Mouse (Mus musculus) liver, adult 2 months (tissue): ENCODE data around the gene Ptk7. TPM values are rescaled to one million over a fixed set of nuclear protein-coding genes. Genes with fewer than 3 reads are reported as not detected.

Experiments used
- DNase-seq: peaks from one replicate; pipeline ENCODE4 v3.0.0-alpha.2; 2011; ENCODE audit warnings: low read depth, low spot score; ENCODE audit errors: extremely low read depth
- H3K27ac ChIP-seq: fragments of 200-500 bp; replicated peaks from 2 replicates; pipeline ENCODE4 v1.5.1; 2012; ENCODE audit warnings: low read depth, mild to moderate bottlenecking, control low read depth, inconsistent platforms, low read length; ENCODE audit not compliant: insufficient read depth
- H3K27me3 ChIP-seq: fragments of 200-500 bp; 2 replicates; pipeline ENCODE4 v1.6.1; 2012; ENCODE audit warnings: mild to moderate bottlenecking, moderate library complexity, low read length, inconsistent platforms; ENCODE audit not compliant: control insufficient read depth, insufficient read depth
- H3K36me3 ChIP-seq: fragments of 200-500 bp; 2 replicates; pipeline ENCODE4 v1.6.1; 2012; ENCODE audit warnings: low read length, inconsistent platforms; ENCODE audit not compliant: control insufficient read depth, insufficient read depth
- H3K4me1 ChIP-seq: fragments of 200-500 bp; 2 replicates; pipeline ENCODE4 v1.6.1; 2011; ENCODE audit warnings: low read length; ENCODE audit not compliant: control insufficient read depth, insufficient read depth
- H3K4me3 ChIP-seq: fragments of 200-500 bp; 2 replicates; pipeline ENCODE4 v1.5.1; 2011; ENCODE audit warnings: low read depth, mild to moderate bottlenecking, control low read depth, low read length, moderate library complexity; ENCODE audit not compliant: insufficient read depth
- H3K79me2 ChIP-seq: fragments of 200-500 bp; 2 replicates; pipeline ENCODE4 v1.6.1; 2012; ENCODE audit warnings: inconsistent platforms, mild to moderate bottlenecking, low read length, moderate library complexity; ENCODE audit not compliant: control insufficient read depth, insufficient read depth
- H3K9ac ChIP-seq: fragments of 200-500 bp; 2 replicates; pipeline ENCODE4 v1.6.1; 2012; ENCODE audit warnings: low read depth, mild to moderate bottlenecking, control low read depth, inconsistent platforms, low read length
- CTCF ChIP-seq: fragments of 200-500 bp; IDR thresholded peaks from 2 replicates; pipeline ENCODE4 v1.5.1; 2011; ENCODE audit warnings: low read depth, low read length, control low read depth
- POLR2A ChIP-seq: fragments of 200-500 bp; IDR thresholded peaks from 2 replicates; pipeline ENCODE4 v1.6.1; 2011; ENCODE audit warnings: low read length, control low read depth; ENCODE audit not compliant: insufficient read depth; ENCODE audit errors: extremely low read depth
- WGBS: fragments of 180-500 bp; shearing (Covaris S2); methylation state at CpG from one replicate; pipeline ENCODE4 v1.1.7; 2018; 5-methylcytosine and 5-hydroxymethylcytosine counted together
- polyA plus RNA-seq: library from polyadenylated mRNA; depleted of rRNA; stranded (reverse); fragments of >200 nt; gene quantifications from 2 replicates; pipeline ENCODE4 v1.2.3, GENCODE M21; 2012
- total RNA-seq: library from RNA; depleted of rRNA; stranded (reverse); fragments of >200 nt; gene quantifications from 2 replicates; pipeline ENCODE4 v1.2.3, GENCODE M21; 2014

Ptk7 gene
- total and polyA plus RNA-seq, 2 experiments = 0.65 to 0.66 TPM

DNA sequence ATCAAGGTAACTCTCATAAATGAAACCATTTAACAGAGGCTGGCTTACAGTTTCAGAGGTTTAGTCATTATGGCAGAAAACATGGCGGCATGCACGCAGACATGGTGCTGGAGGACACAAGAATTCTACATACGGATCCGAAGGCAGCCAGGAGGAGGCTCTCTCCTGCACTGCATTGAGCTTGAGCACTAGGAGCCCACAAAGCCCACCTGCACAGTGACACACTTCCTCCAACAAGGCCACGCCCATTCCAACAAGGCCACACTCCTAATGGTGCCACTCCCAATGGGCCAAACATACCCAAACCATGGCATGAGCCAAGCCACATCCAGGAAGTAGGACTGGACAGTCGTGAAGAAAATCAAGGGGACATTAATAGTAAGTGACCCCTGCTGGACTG, 18.0 kb downstream of the Ptk7 start:
- Histone ChIP-seq H3K27me3 (no peaks in the 10 kb centered on the region), H3K4me3 (no peak overlapping the region), H3K79me2 (no peaks in the 10 kb centered on the region), H3K27ac (no peak overlapping the region), H3K36me3 (no peaks in the 10 kb centered on the region), H3K4me1 (no peaks in the 10 kb centered on the region), H3K9ac (no peak overlapping the region)
- WGBS = 95% methylated on average over 6 of the region's 6 CpGs
- DNase-seq = no peak
- TF ChIP-seq POLR2A = no peak
- no peak for TF ChIP-seq CTCF

DNA sequence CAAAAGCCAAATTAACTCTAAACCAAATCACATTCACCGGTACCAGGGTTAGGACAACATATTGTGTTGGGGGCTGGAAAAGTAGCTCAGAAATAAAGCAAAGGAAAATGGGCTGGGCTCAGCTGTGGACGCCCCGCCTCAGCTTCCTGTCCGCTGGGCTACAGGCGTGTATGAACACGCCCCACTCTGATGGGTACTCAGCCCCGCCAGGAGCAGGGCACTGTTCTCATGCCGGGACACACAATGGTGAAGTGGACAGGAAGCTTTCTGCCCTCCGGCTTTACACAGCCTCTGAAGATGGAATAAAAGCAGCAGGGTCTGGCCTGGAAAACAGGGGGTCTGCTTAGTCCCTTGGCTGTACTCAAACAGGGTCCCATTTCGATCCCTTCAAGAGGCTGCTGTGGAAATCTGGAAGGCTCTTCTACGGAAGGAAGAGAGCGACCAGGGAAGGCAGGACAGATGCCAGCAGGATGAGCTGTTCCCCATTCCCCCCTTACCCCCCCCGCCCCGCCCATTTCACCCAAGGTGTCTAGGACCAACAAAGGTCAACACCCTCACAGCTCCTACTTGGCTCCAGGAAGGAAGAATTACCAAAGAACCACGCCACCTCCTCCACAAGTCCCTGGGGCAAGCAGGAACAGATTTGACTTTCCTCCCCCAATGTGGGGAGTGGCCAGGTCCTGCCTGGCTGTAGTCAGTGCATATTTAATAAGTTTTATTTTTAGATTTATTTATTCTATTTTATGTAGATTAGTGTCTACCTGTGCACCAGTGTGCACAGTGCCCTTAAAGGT, 19.4 kb downstream of the Ptk7 start:
- no peak overlapping the region for H3K4me3 ChIP-seq
- no peak overlapping the region for H3K27ac ChIP-seq
- H3K4me1 ChIP-seq = no peaks in the 10 kb centered on the region
- TF ChIP-seq CTCF (no peak), POLR2A (no peak)
- H3K9ac ChIP-seq = peak overlapping the region; percentile 43
- H3K36me3 ChIP-seq = no peaks in the 10 kb centered on the region
- WGBS = 74% methylated on average over 15 of the region's 15 CpGs
- DNase-seq = no peak
- H3K27me3 ChIP-seq = no peaks in the 10 kb centered on the region
- H3K79me2 ChIP-seq = no peaks in the 10 kb centered on the region

DNA sequence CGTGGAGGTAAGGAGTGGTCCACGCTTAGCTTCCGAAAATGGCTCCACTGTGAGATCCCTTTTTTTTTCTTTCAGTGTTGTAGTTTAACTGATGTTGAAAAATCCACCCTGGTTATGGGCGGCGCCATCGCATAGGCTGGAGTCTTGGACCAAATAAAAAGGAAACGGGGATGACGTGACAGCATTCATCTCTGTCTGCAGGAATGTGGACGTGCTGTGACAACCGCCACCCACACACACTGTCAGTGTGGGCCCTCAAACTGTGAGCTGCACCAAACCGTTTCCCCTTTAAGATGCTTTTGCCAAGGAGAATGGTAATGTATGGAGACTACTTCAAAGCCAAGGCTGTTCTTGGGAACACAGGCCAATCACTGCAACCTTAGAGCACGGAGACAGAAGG, 23.3 kb downstream of the Ptk7 start:
- H3K36me3 ChIP-seq = no peaks in the 10 kb centered on the region
- 89% methylated on average over 12 of the region's 12 CpGs for WGBS
- DNase-seq = no peak

DNA sequence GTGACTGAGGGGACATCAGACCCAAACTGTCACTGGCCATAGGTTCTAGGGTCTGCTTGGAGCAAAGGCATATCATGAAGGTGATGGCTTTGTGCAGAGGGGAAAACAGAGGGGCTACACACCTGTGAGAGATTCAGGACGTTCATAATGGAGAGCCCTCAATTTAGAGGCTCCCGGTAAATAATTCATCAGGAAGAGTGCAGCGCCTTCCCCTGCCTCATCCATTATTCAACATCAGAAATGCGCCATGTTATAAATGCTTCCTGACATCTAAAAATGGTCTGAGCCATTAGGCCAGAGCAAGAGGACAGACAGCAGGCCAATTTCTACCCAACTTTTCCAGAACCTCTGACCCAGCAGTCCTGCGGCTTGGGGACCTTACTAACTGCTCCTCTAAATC, 24.2 kb downstream of the Ptk7 start:
- Histone ChIP-seq H3K79me2 (no peaks in the 10 kb centered on the region), H3K4me3 (no peak overlapping the region), H3K9ac (no peak overlapping the region), H3K27me3 (no peaks in the 10 kb centered on the region), H3K27ac (no peak overlapping the region), H3K36me3 (no peaks in the 10 kb centered on the region), H3K4me1 (no peaks in the 10 kb centered on the region)
- TF ChIP-seq POLR2A (no peak), CTCF (no peak)
- WGBS = 90% methylated on average over 5 of the region's 5 CpGs
- DNase-seq = no peak

More for the DNA sequence above, 23.3 kb downstream of the Ptk7 start:
- no peak for TF ChIP-seq POLR2A
- TF ChIP-seq CTCF = no peak
- Histone ChIP-seq H3K27me3 (no peaks in the 10 kb centered on the region), H3K79me2 (no peaks in the 10 kb centered on the region), H3K27ac (no peak overlapping the region), H3K4me1 (no peaks in the 10 kb centered on the region), H3K9ac (no peak overlapping the region), H3K4me3 (no peak overlapping the region)

DNA sequence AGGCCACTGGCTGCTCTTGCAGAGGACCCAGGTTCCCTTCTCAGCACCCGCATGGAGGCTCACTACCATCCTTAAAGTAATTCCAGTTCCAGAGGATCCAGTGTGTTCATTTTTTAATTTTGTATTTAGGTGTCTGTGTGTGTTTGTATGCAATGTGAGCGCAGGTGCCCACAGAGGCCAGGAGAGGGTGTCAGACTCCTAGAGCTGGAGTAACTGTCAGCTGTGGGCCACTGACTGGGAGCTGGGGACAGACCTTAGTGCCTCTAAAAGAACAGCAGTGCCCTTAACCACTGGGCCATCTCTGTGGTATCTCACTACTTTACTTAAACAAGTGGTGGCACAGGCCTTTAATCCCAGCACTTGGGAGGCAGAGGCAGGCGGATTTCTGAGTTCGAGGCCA, 26.1 kb downstream of the Ptk7 start:
- TF ChIP-seq CTCF (no peak), POLR2A (no peak)
- Histone ChIP-seq H3K4me1 (no peaks in the 10 kb centered on the region), H3K9ac (no peak overlapping the region), H3K36me3 (no peaks in the 10 kb centered on the region), H3K4me3 (no peak overlapping the region), H3K79me2 (no peaks in the 10 kb centered on the region), H3K27me3 (no peaks in the 10 kb centered on the region), H3K27ac (no peak overlapping the region)
- 93% methylated on average over 4 of the region's 4 CpGs for WGBS
- DNase-seq = no peak

DNA sequence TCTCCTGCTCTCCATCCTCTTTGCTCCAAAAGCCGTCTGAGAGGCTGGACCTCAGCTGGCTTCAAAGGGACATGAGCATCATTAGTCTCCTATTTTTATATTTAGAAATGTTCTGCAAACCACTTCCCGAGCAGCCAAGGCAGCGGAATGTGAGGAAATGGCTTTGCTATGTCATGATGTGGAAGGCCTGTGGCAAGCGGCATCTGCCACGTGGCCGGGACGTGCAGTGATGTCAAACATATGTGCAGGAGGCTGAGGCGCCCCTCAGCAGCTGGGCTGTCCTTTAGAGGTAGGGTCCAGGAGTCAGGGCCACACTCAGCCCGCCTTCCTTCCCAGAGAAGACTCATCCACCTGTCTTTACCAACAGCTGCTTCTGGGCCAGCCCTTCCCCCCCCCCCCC, 27.1 kb downstream of the Ptk7 start:
- Histone ChIP-seq H3K79me2 (no peaks in the 10 kb centered on the region), H3K36me3 (no peaks in the 10 kb centered on the region), H3K4me1 (no peaks in the 10 kb centered on the region), H3K27ac (no peak overlapping the region), H3K27me3 (no peaks in the 10 kb centered on the region), H3K4me3 (no peak overlapping the region), H3K9ac (no peak overlapping the region)
- 66% methylated on average over 9 of the region's 9 CpGs for WGBS
- no peak for DNase-seq
- TF ChIP-seq POLR2A (no peak), CTCF (no peak)
